Mouse (Mus musculus) liver, postnatal 0 days (tissue): ENCODE measurements around the gene Slc26a3.
A peak's percentile ranks its signal among the peaks of the same experiment; 100 is the strongest.
"Not testable (repeated sequence)": the region's sequence is repeated elsewhere in the genome, so short reads cannot be mapped to it uniquely, and the experiment has no call there.

Experiments used
- CTCF ChIP-seq: sonication (generic); IDR thresholded peaks from 2 replicates; pipeline ENCODE4 v1.5.1; 2016; ENCODE audit warnings: antibody characterized with exemption, low read depth
- EP300 ChIP-seq: IDR thresholded peaks from 2 replicates; pipeline ENCODE4 v1.6.1; 2016; ENCODE audit warnings: antibody characterized with exemption, low read depth, mild to moderate bottlenecking

DNA sequence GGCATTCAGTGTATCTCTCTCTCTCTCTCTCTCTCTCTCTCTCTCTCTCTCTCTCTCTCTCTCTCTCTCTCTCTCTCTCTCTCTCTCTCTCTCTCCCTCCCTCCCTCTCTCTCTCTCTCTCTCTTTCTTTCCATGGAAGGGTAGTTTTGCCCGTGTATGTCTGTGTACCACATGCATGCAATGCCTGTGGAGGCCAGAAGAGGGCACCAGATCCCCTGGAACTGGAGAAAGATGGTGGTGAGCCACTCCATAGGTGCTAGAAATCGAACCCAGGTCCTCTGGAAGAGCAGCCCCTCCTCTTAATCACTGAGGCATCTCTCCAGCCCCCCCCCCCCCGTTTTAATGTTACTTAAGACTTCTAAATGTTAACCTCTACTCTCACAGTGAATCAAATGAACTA lies 69.6 kb downstream of the Slc26a3 start:
- peak; percentile 67 for TF ChIP-seq CTCF
- TF ChIP-seq EP300, result not testable (repeated sequence)
